Mouse (Mus musculus) CH12.LX (cell line): ENCODE results near the gene Dpp4. TPM values are rescaled to one million over a fixed set of nuclear protein-coding genes. Genes with fewer than 3 reads are reported as not detected.

Experiments
- DNase-seq: peaks from one replicate; pipeline ENCODE4 v3.0.0-alpha.2; 2013; ENCODE audit errors: extremely low read depth
- H3K27ac ChIP-seq: 2 replicates; pipeline ENCODE4 v1.5.1; 2012; ENCODE audit warnings: low read depth, mild to moderate bottlenecking, control low read depth, moderate library complexity; ENCODE audit not compliant: insufficient read depth
- H3K27me3 ChIP-seq: replicated peaks from 2 replicates; pipeline ENCODE3; 2012; ENCODE audit warnings: inconsistent platforms
- H3K36me3 ChIP-seq, 2 experiments: replicated peaks in 1 of 2; 2 replicates each; pipeline versions ENCODE3 to v1.6.1; 2012; ENCODE audit warnings: inconsistent platforms in 1 of 2, low read length in 1 of 2, mild to moderate bottlenecking in 1 of 2, mixed read lengths in 1 of 2, moderate library complexity in 1 of 2; ENCODE audit not compliant: control insufficient read depth in 1 of 2, insufficient read depth in 1 of 2
- H3K4me1 ChIP-seq, 2 experiments: 2 replicates each; pipeline ENCODE4 v1.6.1; 2012; ENCODE audit warnings: inconsistent platforms in 1 of 2, moderate library complexity in 1 of 2; ENCODE audit not compliant: insufficient read depth in 2 of 2, control insufficient read depth in 1 of 2
- H3K4me2 ChIP-seq: 2 replicates; pipeline ENCODE4 v1.6.1; 2012; ENCODE audit warnings: low read depth, mild to moderate bottlenecking, control low read depth; ENCODE audit not compliant: poor library complexity, insufficient read depth, severe bottlenecking
- H3K4me3 ChIP-seq, 3 experiments: fragments of 150-350 bp in 1 of 3; sonication (generic) in 1 of 3; replicated peaks in 1 of 3; 2 replicates each; pipeline versions ENCODE3 to v1.5.1; 2011 to 2012; ENCODE audit warnings: low read depth in 2 of 3, low read length in 2 of 3, mild to moderate bottlenecking in 2 of 3, moderate library complexity in 2 of 3, control low read depth in 1 of 3, improper control_type of control experiment in 1 of 3, inconsistent platforms in 1 of 3, mixed read lengths in 1 of 3; ENCODE audit not compliant: poor library complexity in 1 of 3
- H3K79me2 ChIP-seq: replicated peaks from 2 replicates; pipeline ENCODE4 v1.6.1; 2012; ENCODE audit warnings: mild to moderate bottlenecking, moderate library complexity; ENCODE audit not compliant: control insufficient read depth, poor library complexity, insufficient read depth, severe bottlenecking; ENCODE audit errors: extremely low read depth
- H3K9ac ChIP-seq: 2 replicates; pipeline ENCODE4 v1.6.1; 2012; ENCODE audit warnings: low read depth, mild to moderate bottlenecking, control low read depth, moderate library complexity; ENCODE audit not compliant: insufficient read depth
- H3K9me3 ChIP-seq: replicated peaks from 2 replicates; pipeline ENCODE3; 2012; ENCODE audit warnings: low read length, inconsistent platforms, mixed read lengths
- BHLHE40 ChIP-seq: IDR thresholded peaks from 2 replicates; pipeline ENCODE4 v1.6.1; 2011; ENCODE audit warnings: mild to moderate bottlenecking, low read depth, low read length, improper control_type of control experiment
- CTCF ChIP-seq, 2 experiments: IDR thresholded peaks in 1 of 2; conservative IDR thresholded peaks in 1 of 2; 2 replicates each; pipeline ENCODE4 v1.5.1; 2011 to 2012; ENCODE audit warnings: low read depth in 2 of 2, low read length in 2 of 2, improper control_type of control experiment in 1 of 2, inconsistent platforms in 1 of 2, mild to moderate bottlenecking in 1 of 2, moderate library complexity in 1 of 2
- E2F4 ChIP-seq: IDR thresholded peaks from 2 replicates; pipeline ENCODE4 v1.6.1; 2011; ENCODE audit warnings: low read depth, low read length, improper control_type of control experiment; ENCODE audit not compliant: insufficient replicate concordance
- EP300 ChIP-seq: IDR thresholded peaks from 2 replicates; pipeline ENCODE4 v1.6.1; 2011; ENCODE audit warnings: low read length, improper control_type of control experiment
- ETS1 ChIP-seq: conservative IDR thresholded peaks from 2 replicates; pipeline ENCODE4 v1.6.1; 2012; ENCODE audit warnings: low read depth, mild to moderate bottlenecking, inconsistent platforms, low read length, improper control_type of control experiment, moderate library complexity
- IRF4 ChIP-seq: IDR thresholded peaks from 2 replicates; pipeline ENCODE4 v1.6.1; 2014; ENCODE audit warnings: low read depth, mild to moderate bottlenecking, inconsistent platforms, low read length, improper control_type of control experiment
- JUN ChIP-seq: IDR thresholded peaks from 2 replicates; pipeline ENCODE4 v1.6.1; 2011; ENCODE audit warnings: low read depth, mild to moderate bottlenecking, low read length, improper control_type of control experiment, moderate library complexity; ENCODE audit not compliant: insufficient read depth
- JUND ChIP-seq: conservative IDR thresholded peaks from 2 replicates; pipeline ENCODE4 v1.6.1; 2011; ENCODE audit warnings: low read depth, low read length, improper control_type of control experiment
- MAFK ChIP-seq: IDR thresholded peaks from 2 replicates; pipeline ENCODE4 v1.6.1; 2011; ENCODE audit warnings: low read length, improper control_type of control experiment; ENCODE audit not compliant: insufficient replicate concordance
- MAX ChIP-seq: IDR thresholded peaks from 2 replicates; pipeline ENCODE4 v1.6.1; 2011; ENCODE audit warnings: low read length, improper control_type of control experiment
- MXI1 ChIP-seq: IDR thresholded peaks from 2 replicates; pipeline ENCODE4 v1.6.1; 2011; ENCODE audit warnings: mild to moderate bottlenecking, low read depth, low read length, improper control_type of control experiment
- MYC ChIP-seq: IDR thresholded peaks from 2 replicates; pipeline ENCODE4 v1.6.1; 2011; ENCODE audit warnings: low read depth, mild to moderate bottlenecking, improper control_type of control experiment, low read length
- NRF1 ChIP-seq: IDR thresholded peaks from 2 replicates; pipeline ENCODE4 v1.6.1; 2014; ENCODE audit warnings: low read depth, mild to moderate bottlenecking, inconsistent platforms, low read length, improper control_type of control experiment, moderate library complexity
- SIN3A ChIP-seq: IDR thresholded peaks from 2 replicates; pipeline ENCODE4 v1.6.1; 2012; ENCODE audit warnings: low read length, improper control_type of control experiment, inconsistent platforms
- SMC3 ChIP-seq: IDR thresholded peaks from 2 replicates; pipeline ENCODE4 v1.6.1; 2011; ENCODE audit warnings: low read depth, low read length, improper control_type of control experiment
- TBP ChIP-seq: conservative IDR thresholded peaks from 2 replicates; pipeline ENCODE4 v1.6.1; 2011; ENCODE audit warnings: low read depth, low read length, improper control_type of control experiment
- TCF12 ChIP-seq: IDR thresholded peaks from 2 replicates; pipeline ENCODE4 v1.6.1; 2014; ENCODE audit warnings: low read depth, mild to moderate bottlenecking, inconsistent platforms, low read length, improper control_type of control experiment
- USF1 ChIP-seq: IDR thresholded peaks from 2 replicates; pipeline ENCODE4 v1.6.1; 2014; ENCODE audit warnings: low read depth, mild to moderate bottlenecking, inconsistent platforms, low read length, improper control_type of control experiment
- USF2 ChIP-seq: conservative IDR thresholded peaks from 2 replicates; pipeline ENCODE4 v1.6.1; 2011; ENCODE audit warnings: low read depth, low read length, improper control_type of control experiment
- ZC3H11A ChIP-seq: IDR thresholded peaks from 2 replicates; pipeline ENCODE4 v1.6.1; 2012; ENCODE audit warnings: low read depth, mild to moderate bottlenecking, inconsistent platforms, low read length, improper control_type of control experiment
- ZMIZ1 ChIP-seq: IDR thresholded peaks from 2 replicates; pipeline ENCODE4 v1.6.1; 2012; ENCODE audit warnings: low read depth, mild to moderate bottlenecking, inconsistent platforms, low read length, improper control_type of control experiment
- dilution Hi-C: fragments of 300-500 bp; cut with MboI; formaldehyde crosslinking; loops from 2 replicates; pipeline ENCODE4 v1.14.3; 2020; ENCODE audit warnings: low sequenced_read_pairs; ENCODE audit not compliant: extremely low pct_unique_long_range_greater_than_20kb, extremely low pct_ligation_motif_present
- in situ Hi-C: fragments of 300-500 bp; cut with MboI; formaldehyde crosslinking; loops from 3 replicates; pipeline ENCODE4 v1.14.3; 2019; ENCODE audit warnings: low sequenced_read_pairs, low pct_ligation_motif_present, low pct_unique_long_range_greater_than_20kb, mixed read lengths
- polyA plus RNA-seq: library from polyadenylated mRNA; unstranded; fragments of >175 nt; gene quantifications from 2 replicates; pipeline ENCODE4 v1.2.1, GENCODE M21; 2012; ENCODE audit warnings: low read depth; ENCODE audit not compliant: insufficient read length
- total RNA-seq, 2 experiments: library from RNA; depleted of rRNA; stranded (reverse); fragments of 300-350 nt in 1 of 2; fragments of >200 nt in 1 of 2; gene quantifications; 2 replicates each; pipeline ENCODE4 v1.2.3; 2012 to 2014

Dpp4 gene
- total and polyA plus RNA-seq, 3 experiments: 0.04 to 3.6 (median 0.29) TPM

DNA sequence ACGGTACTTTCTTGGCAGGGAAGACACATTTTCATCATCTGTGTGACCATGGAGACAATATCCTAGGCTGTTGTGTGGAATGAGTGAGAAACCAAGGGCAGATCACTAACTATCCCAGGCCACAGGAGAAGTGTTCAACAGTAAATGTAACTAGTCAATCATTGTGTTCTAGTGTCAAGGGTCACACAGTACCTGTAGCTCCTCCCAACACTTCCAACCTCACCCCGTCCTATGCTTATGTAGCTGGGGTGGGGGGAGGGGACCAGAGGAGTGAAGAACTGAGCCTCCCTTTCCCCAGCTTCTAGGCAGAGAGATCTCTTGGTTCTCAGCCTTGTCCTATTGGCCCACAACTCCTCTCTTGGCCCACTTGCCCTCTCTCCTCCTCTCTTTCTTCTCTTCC is 42.0 kb downstream of the Dpp4 start:
- no peak for DNase-seq
- H3K9ac ChIP-seq: no peak overlapping the region
- TF ChIP-seq SMC3: no peak
- TF ChIP-seq SIN3A: no peak
- no peak for TF ChIP-seq JUND
- no peak for TF ChIP-seq NRF1
- no peak for TF ChIP-seq EP300
- no peak for TF ChIP-seq MAFK
- no peak for TF ChIP-seq USF1
- in situ Hi-C loops: no loop called here
- H3K27ac ChIP-seq: no peak overlapping the region
- no peaks in the 10 kb centered on the region for H3K9me3 ChIP-seq
- H3K4me1 ChIP-seq: peaks cover 0 to 3% of the 10 kb centered on the region in 2 experiments; a peak in 1 of 4 replicates
- dilution Hi-C loops: no loop called here
- H3K36me3 ChIP-seq: no peaks in the 10 kb centered on the region
- H3K27me3 ChIP-seq: no peaks in the 10 kb centered on the region
- no peak overlapping the region for H3K4me2 ChIP-seq
- H3K79me2 ChIP-seq: no peaks in the 10 kb centered on the region
- no peak overlapping the region for H3K4me3 ChIP-seq

DNA sequence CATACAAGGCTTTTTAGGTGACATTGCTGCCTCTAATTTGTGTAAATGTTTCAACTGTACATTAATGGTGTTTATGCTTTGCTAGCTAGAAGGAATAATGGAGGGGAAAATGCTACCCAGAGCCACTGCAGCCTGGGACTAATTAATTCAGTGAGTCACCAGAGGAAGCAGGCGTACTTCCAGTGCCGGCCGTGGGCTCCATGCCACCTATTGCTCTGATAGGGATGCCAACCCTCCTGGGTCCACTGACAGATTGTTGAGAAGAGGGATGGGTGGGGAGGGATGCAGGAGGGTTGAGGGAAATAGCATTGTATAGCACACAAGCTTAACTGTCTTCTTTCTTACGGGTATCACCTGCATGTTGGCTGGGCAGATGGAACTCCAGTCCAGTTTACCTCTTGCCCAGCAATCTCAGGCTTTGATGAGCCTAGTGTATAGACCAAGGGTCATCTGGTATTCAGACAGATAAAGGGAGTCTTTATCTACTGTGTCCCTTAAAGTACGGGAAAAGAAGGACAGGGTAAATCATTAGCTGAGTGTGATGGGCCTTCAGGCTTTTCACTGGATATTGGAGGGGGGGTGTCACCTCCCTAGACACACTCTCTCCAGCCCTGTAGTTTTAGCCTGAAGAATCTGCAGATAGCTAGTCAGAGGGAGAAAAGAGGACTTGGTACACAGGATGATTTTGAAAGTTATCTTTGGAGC is 43.5 kb downstream of the Dpp4 start:
- no peak for DNase-seq
- Histone ChIP-seq H3K27ac (no peak overlapping the region), H3K36me3 (no peaks in the 10 kb centered on the region), H3K27me3 (no peaks in the 10 kb centered on the region), H3K4me1 (peaks cover 0 to 3% of the 10 kb centered on the region in 2 experiments; a peak in 1 of 4 replicates), H3K9ac (no peak overlapping the region), H3K79me2 (no peaks in the 10 kb centered on the region), H3K9me3 (no peaks in the 10 kb centered on the region), H3K4me3 (no peak overlapping the region), H3K4me2 (no peak overlapping the region)
- dilution Hi-C loops: no loop called here
- no peak for TF ChIP-seq ZC3H11A
- TF ChIP-seq MAX: no peak
- no peak for TF ChIP-seq TBP
- no peak for TF ChIP-seq SIN3A
- no peak for TF ChIP-seq MYC
- no peak for TF ChIP-seq SMC3
- TF ChIP-seq NRF1: no peak
- no peak for TF ChIP-seq MXI1
- no peak for TF ChIP-seq IRF4
- no peak for TF ChIP-seq USF2
- no peak for TF ChIP-seq CTCF (conservative IDR thresholded peaks at IDR 0.05 in 1 of 2, IDR thresholded peaks at IDR 0.05 in 1 of 2; ENCODE audit: low read depth in 2 of 2, low read length in 2 of 2)
- TF ChIP-seq JUN: no peak
- TF ChIP-seq E2F4: no peak
- no peak for TF ChIP-seq ZMIZ1
- no peak for TF ChIP-seq BHLHE40
- no peak for TF ChIP-seq ETS1
- TF ChIP-seq TCF12: no peak
- in situ Hi-C loops: no loop called here
